Mouse (Mus musculus): Measurements from ENCODE around the gene Fbxl4. TPM values are rescaled to one million over a fixed set of nuclear protein-coding genes. Genes with fewer than 3 reads are reported as not detected.

The Fbxl4 gene
- polyA plus RNA-seq, 1 experiment from 2014 or later, result 10.2 TPM

DNA sequence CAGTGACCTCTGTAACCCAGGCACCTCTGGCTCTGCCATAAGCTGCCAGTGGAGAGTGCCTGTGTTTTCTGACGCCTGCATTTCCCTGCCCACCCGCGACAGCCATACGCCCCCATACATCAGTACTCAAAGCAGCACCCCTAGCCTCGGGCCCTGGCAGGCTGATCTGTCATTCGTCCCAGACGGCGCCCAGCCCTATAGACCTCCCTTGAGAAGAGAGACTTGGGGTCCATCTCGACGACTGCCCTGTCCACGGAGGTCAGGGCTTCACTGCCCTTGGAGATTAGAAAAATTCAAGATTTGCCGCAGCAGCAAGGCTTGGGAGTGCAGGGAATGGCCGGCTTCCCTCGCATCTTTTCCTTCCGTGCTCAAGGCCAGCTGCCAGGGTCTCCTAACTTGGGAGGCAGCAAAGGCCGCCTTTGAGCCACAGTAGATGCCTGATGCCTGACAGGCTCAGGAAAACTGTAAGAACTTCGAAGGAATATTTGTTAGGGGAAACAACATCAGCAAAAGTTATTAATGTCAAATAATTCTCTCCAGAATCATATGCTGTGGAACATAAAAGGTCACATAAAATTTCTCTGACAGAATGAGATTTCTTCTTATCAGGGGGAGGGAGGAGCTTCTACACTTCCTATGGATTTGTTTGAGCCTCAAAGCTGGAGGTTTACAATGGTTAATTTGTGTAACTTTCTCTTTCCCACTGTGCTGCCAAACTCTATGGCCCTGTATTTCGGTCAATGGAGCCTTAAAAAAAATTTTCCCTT lies 122.9 kb downstream of the Fbxl4 start:
- Histone ChIP-seq H3K4me1 (ENCODE audit: control insufficient read depth, insufficient read depth, low read length) (peaks cover 7% of the 10 kb centered on the region), H3K9ac (ENCODE audit: low read length) (peak overlapping the region; percentile 75), H3K9me3 (ENCODE audit: control insufficient read depth, low read length) (no peaks in the 10 kb centered on the region), H3K36me3 (ENCODE audit: control insufficient read depth, insufficient read depth, low read length) (no peaks in the 10 kb centered on the region), H3K4me2 (ENCODE audit: low read depth) (peak overlapping the region; percentile 72), H3K27me3 (ENCODE audit: control insufficient read depth, insufficient read depth, low read length) (0 out of 2 replicates have a peak, but pooled peaks cover 5% of the 10 kb centered on the region), H3K27ac (ENCODE audit: low read depth, low read length) (peak overlapping the region; percentile 77), H3K4me3 (ENCODE audit: low read depth, low read length) (peak overlapping the region; percentile 93)
- WGBS, result under 1% methylated on average over 18 of the region's 18 CpGs
- ATAC-seq (ENCODE audit: insufficient read depth, low FRiP score, low TSS enrichment), result 0 out of 2 replicates have a peak, but pooled peaks have one; percentile 17
- DNase-seq (ENCODE audit: low spot score), result peak; percentile 69

GRCm38 (mm10) chr4:22480858-22481205 lies 123.5 kb downstream of the Fbxl4 start:
- Histone ChIP-seq H3K4me1 (ENCODE audit: control insufficient read depth, insufficient read depth, low read length) (peaks cover 7% of the 10 kb centered on the region), H3K36me3 (ENCODE audit: control insufficient read depth, insufficient read depth, low read length) (no peaks in the 10 kb centered on the region), H3K4me2 (ENCODE audit: low read depth) (peak overlapping the region; percentile 72), H3K9me3 (ENCODE audit: control insufficient read depth, low read length) (no peaks in the 10 kb centered on the region), H3K9ac (ENCODE audit: low read length) (peak overlapping the region; percentile 75), H3K4me3 (ENCODE audit: low read depth, low read length) (peak overlapping the region; percentile 93), H3K27ac (ENCODE audit: low read depth, low read length) (peak overlapping the region; percentile 77), H3K27me3 (ENCODE audit: control insufficient read depth, insufficient read depth, low read length) (0 out of 2 replicates have a peak, but pooled peaks cover 5% of the 10 kb centered on the region)
- WGBS, result 10% methylated on average over 1 of the region's 1 CpGs
- DNase-seq (ENCODE audit: low spot score) (peak; percentile 18), ATAC-seq (ENCODE audit: insufficient read depth, low FRiP score, low TSS enrichment) (no peak)

GRCm38 (mm10) chr4:22482118-22482517 lies 124.8 kb downstream of the Fbxl4 start:
- Histone ChIP-seq H3K9me3 (ENCODE audit: control insufficient read depth, low read length) (no peaks in the 10 kb centered on the region), H3K9ac (ENCODE audit: low read length) (peak overlapping the region; percentile 47), H3K4me1 (ENCODE audit: control insufficient read depth, insufficient read depth, low read length) (peaks cover 5% of the 10 kb centered on the region)

GRCm38 (mm10) chr4:22482756-22483280 lies 125.5 kb downstream of the Fbxl4 start:
- Histone ChIP-seq H3K36me3 (ENCODE audit: control insufficient read depth, insufficient read depth, low read length) (no peaks in the 10 kb centered on the region), H3K4me2 (ENCODE audit: low read depth) (peak overlapping the region; percentile 72), H3K9me3 (ENCODE audit: control insufficient read depth, low read length) (no peaks in the 10 kb centered on the region), H3K27ac (ENCODE audit: low read depth, low read length) (0 out of 2 replicates have a peak overlapping the region, but pooled peaks have one; percentile 9), H3K9ac (ENCODE audit: low read length) (peak overlapping the region; percentile 55), H3K27me3 (ENCODE audit: control insufficient read depth, insufficient read depth, low read length) (0 out of 2 replicates have a peak, but pooled peaks cover 8% of the 10 kb centered on the region), H3K4me3 (ENCODE audit: low read depth, low read length) (peak overlapping the region; percentile 93), H3K4me1 (ENCODE audit: control insufficient read depth, insufficient read depth, low read length) (peaks cover 5% of the 10 kb centered on the region)
- peak; percentile 59 for DNase-seq (ENCODE audit: low spot score)
- 6% methylated on average over 7 of the region's 7 CpGs for WGBS
- ATAC-seq (ENCODE audit: insufficient read depth, low FRiP score, low TSS enrichment), result no peak

More at GRCm38 (mm10) chr4:22482118-22482517, 124.8 kb downstream of the Fbxl4 start:
- H3K27ac ChIP-seq (ENCODE audit: low read depth, low read length), result no peak overlapping the region
- peak overlapping the region; percentile 93 for H3K4me3 ChIP-seq (ENCODE audit: low read depth, low read length)
- ATAC-seq (ENCODE audit: insufficient read depth, low FRiP score, low TSS enrichment) (no peak), DNase-seq (ENCODE audit: low spot score) (peak; percentile 14)
- 13% methylated on average over 2 of the region's 2 CpGs for WGBS
- H3K27me3 ChIP-seq (ENCODE audit: control insufficient read depth, insufficient read depth, low read length), result 0 out of 2 replicates have a peak, but pooled peaks cover 8% of the 10 kb centered on the region
- H3K4me2 ChIP-seq (ENCODE audit: low read depth), result peak overlapping the region; percentile 72
- H3K36me3 ChIP-seq (ENCODE audit: control insufficient read depth, insufficient read depth, low read length), result no peaks in the 10 kb centered on the region

DNA sequence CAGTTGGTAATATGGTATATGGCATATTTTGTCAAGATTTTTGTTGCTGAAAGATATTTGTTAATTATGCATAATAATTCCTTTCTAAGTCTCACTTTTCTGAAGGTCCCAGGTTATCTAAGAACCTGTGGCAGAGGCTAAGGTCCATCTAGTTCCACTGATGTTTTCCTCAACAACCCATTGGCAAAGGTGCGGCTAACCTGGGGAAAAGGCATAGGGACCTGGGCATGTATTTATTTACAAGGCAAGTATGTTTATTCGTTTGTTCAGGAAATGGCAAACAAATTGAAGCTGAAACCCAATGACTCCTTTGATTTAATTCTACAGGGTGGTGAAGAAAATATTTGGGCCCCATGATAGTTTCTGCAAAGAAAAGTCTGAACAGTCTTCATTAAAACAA lies 126.2 kb downstream of the Fbxl4 start:
- Histone ChIP-seq H3K27ac (ENCODE audit: low read depth, low read length) (0 out of 2 replicates have a peak overlapping the region, but pooled peaks have one; percentile 20), H3K36me3 (ENCODE audit: control insufficient read depth, insufficient read depth, low read length) (no peaks in the 10 kb centered on the region), H3K9ac (ENCODE audit: low read length) (peak overlapping the region; percentile 71), H3K9me3 (ENCODE audit: control insufficient read depth, low read length) (no peaks in the 10 kb centered on the region), H3K27me3 (ENCODE audit: control insufficient read depth, insufficient read depth, low read length) (0 out of 2 replicates have a peak, but pooled peaks cover 8% of the 10 kb centered on the region), H3K4me2 (ENCODE audit: low read depth) (peak overlapping the region; percentile 72), H3K4me3 (ENCODE audit: low read depth, low read length) (peak overlapping the region; percentile 93), H3K4me1 (ENCODE audit: control insufficient read depth, insufficient read depth, low read length) (peaks cover 5% of the 10 kb centered on the region; the same call in 1 of the 2 replicates)
- ATAC-seq (ENCODE audit: insufficient read depth, low FRiP score, low TSS enrichment), result no peak
- DNase-seq (ENCODE audit: low spot score), result no peak
- 9% methylated on average over 2 of the region's 2 CpGs for WGBS

Other genes with a start within 250 kb of the Fbxl4 start
- 28.2 and 31.3 TPM in 2 replicates for gene Pou3f2, start 130.8 kb downstream of the Fbxl4 start, polyA plus RNA-seq (2014; fragmentation: Nextera tagmentation; extraction: Ambion mirVana)